Mouse (Mus musculus) left cerebral cortex, postnatal 4 days (tissue): ENCODE results near the gene Gm20521. TPM values are rescaled to one million over a fixed set of nuclear protein-coding genes. Genes with fewer than 3 reads are reported as not detected.
A peak's percentile ranks its signal among the peaks of the same experiment; 100 is the strongest.

ENCODE experiments used
- DNase-seq: peaks from one replicate; pipeline ENCODE4 v3.0.0-alpha.2; 2022
- intact Hi-C: fragments of 180-260 bp; cut with DNase I; formaldehyde crosslinking; loops from one replicate; pipeline ENCODE4 v1.15.1; 2025
- total RNA-seq, 2 experiments: library from RNA; stranded (reverse); gene quantifications; 2 replicates each; pipeline ENCODE4 v1.2.3; 2021

Gm20521 gene
- total RNA-seq, 2 experiments from 2014 or later, result not detected

DNA sequence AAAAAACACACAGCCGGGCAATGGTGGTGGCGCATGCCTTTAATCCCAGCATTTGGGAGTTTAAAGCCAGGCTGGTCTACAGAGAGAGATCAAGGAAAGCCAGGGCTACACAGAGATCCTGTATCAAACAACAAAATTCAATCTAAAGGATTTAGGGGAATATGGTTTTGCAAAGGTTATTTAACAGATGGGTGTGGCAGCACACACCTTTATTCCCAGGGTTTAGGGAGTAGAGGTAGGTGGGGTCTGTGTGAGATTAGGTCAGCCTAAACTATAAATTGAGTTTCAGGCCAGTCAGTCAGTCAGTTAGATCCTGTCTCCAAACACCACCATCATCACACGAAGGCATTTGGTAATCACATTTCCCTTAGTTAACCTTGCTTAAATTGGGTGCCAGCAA, 9.0 kb downstream of the Gm20521 start, which contains the start of gene Pabpn1:
Gene Pabpn1, plus strand, starts transcription at position 301 of the 400 bp plus-strand sequence.
- intact Hi-C loops, result no loop called here
- no peak for DNase-seq

DNA sequence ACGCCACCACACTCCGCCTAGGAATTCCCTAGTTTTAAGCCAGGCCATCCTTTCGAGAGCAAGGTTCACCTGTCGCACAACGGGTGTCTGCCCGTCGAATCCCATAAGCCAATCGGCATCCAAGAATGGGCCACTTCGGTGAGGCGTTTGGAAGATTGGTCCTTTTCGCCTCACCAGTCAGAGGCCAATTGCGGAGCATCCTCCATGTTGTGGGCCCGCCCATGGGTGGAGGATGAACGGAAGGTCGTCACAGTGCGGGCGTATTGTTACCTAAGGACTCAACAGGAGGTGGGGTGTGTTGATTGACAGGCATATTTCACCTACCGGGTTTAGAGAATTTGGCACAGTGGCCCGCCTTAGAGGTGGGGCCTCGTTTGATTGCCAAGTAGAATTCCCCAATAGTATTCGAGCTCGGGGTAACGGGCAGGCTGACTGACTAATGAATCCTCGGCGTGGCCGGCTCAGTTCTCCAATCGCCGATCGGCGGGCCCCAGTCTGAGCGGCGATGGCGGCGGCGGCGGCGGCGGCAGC, 10.5 kb downstream of the Gm20521 start:
- peak; percentile 97 for DNase-seq
- intact Hi-C loops, result no loop called here

DNA sequence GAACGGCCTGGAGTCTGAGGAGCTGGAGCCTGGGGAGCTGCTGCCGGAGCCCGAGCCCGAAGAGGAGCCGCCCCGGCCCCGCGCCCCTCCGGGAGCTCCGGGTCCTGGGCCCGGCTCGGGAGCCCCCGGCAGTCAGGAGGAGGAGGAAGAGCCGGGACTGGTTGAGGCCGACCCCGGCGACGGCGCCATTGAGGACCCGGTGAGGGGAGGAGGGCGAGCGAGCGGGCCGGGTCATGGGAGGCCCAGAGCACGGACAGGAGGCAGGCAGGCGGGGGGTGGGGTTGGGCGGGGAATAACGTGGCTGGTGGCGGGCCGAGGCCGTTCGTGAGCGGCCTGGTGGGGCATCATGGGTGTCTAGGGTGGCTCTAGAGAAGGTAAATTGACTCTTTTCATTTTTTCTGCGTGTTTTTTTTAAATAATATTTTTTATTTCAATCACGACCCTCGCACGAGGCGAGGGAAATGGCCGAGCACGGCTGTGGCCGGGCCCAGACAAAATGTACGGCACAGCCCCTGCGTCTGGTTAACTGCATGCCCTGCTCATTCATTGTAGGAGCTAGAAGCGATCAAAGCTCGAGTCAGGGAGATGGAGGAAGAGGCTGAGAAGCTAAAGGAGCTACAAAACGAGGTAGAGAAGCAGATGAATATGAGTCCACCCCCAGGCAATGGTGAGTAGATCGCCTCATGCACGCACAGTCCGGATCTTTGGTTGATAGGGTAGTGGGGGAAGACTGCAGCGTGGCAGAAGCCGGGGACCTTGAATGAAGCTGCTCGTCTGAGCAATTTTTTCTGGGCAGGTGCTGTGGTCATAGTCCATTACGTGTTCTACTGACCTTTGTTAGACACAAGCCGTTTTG, 11.3 kb downstream of the Gm20521 start:
- intact Hi-C loops, result no loop called here
- peak; percentile 69 for DNase-seq

DNA sequence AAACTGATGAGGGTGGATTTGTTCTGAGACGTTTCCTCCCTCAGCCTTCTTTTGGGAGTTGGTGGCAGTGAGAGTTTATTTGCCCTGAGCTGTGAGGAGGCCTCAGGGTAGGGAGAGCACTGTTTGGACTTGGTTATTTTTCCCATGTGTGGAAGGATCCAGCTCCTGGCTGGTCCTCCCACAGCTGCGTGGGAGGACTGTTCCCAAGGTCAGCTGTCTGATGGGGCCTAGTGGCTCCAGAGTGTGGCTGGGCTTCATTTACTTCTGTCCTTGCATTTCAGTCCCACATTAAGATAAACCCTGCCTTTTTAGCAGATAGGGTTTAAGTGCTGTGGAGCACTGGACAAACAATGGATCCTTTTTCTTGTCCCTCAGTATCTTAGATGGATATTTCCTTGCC, 14.2 kb downstream of the Gm20521 start:
- intact Hi-C loops, result no loop called here
- DNase-seq, result no peak

DNA sequence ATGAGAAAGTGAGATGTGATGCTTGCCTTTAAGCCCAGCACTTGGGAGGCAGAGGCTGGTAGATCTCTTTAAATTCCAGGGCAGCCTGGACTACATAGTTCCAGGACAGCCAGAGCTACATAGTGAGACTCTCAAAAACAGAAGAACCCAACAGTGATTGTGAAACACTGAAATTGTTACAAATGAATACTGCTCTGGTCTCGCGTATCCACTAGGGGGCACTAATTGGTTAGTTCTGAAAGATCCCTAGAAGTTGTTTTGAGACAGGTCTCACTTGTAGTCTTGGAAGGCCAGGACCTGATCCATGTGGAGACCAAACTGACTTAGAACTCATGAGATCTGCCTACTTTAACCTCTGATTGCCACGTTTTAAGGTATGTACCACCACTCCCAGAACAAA, 17.1 kb downstream of the Gm20521 start:
- intact Hi-C loops, result no loop called here
- peak; percentile 71 for DNase-seq

DNA sequence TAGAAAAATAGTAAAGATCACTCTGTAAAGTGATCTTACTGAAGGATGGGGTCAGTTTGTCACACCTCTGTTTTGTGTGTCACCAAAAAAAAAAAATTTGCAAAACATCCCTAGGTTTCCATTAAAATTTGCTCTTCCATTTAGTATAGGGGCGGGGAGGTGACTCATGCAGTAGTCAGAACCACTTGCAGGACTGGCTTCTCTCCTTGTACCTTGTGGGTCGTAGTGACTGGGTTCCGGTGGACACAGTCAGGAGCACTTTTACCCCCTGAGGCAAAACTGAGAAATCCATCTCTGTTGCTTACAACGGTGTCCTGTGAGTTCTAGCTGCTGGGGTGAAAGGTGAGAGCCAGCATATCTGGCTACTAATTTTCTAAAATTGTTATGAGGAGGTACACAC, 20.4 kb downstream of the Gm20521 start:
- no peak for DNase-seq
- intact Hi-C loops, result no loop called here

DNA sequence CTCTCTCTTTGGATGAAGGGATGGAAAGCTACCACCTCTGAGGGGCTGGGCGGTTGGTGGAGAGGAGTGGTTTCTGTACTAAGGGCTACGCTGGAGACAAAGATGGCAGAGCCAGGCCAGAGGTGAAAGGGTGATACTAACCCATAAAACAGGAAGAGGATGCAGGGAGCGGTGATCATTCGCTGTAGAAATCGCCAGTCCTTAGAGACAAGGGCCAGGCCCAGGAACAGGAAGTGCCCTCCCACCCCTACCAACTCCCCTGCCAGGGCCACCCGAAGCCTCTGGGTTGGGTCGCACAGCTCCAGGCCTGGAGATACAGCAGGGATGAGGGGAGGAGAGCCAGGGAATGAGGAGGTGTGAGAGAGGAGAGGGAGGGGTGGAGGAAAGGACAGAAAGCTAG, 25.4 kb downstream of the Gm20521 start:
- no peak for DNase-seq
- intact Hi-C loops, result loop anchor here (5.0 kb wide), 1 partner anchor 189 kb away; no protein-coding TSS in a partner anchor

DNA sequence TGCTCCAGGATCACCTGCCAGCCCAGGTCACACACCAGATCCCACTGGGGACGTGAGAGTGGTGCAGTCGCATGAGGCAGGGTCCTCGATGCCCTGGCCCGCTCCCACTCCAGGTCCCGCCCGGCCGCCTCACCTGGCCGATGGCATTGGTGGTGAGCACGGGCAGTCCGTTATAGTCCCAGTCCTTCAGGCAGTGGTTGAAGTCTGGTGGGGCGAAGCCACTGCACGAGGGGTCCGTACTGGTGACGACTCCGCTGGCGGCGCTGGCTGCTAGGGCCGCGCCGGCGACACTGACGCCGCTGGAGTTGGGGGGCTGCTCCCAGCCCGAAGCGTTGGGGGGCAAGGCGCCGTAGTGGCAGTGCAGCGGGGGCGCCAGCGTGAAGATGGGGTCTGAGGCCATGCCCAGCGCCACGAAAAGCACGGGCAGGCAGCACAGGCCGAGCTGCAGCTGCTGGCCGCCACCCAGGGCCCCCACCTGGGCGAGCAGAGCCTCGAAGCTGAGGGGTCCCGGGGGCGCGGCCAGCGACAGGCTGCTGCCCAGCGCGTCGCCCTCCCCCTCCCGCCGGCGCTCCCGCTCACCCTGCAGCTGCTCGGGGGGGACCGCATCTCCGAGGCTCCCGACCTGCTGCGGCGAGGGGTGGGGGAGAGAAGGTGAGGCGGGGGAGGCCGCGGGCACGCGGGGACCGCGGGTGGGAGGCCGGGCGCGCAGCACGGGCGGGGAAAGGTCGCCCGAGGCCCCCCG, 29.0 kb downstream of the Gm20521 start:
- intact Hi-C loops, result no loop called here

DNA sequence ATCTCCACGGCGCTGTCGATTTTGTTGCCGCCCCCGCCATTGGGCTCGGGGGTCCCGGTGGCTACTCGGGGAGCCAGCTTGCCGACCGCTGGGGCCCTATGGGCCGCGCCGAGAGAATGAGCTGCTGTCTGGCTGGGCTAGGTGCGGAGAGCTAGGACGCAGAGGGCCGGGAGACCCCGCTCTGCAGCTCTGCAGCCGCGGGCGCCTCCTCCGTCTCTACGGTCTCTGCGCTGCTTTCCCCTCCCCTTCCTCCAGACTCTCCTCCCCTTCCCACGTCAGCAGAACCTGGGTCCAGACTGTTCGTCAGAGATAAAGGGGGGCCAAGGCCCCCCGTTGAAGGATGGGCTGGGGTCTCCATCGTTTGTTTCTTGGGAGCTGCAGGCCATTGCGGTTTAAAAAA, 29.6 kb downstream of the Gm20521 start, which contains the start of gene Slc22a17:
Gene Slc22a17, minus strand, starts transcription at position 247 of the 400 bp plus-strand sequence.
- peak; percentile 86 for DNase-seq
- intact Hi-C loops, result no loop called here

More for the DNA sequence above, 29.0 kb downstream of the Gm20521 start:
- DNase-seq, result peak; percentile 68

DNA sequence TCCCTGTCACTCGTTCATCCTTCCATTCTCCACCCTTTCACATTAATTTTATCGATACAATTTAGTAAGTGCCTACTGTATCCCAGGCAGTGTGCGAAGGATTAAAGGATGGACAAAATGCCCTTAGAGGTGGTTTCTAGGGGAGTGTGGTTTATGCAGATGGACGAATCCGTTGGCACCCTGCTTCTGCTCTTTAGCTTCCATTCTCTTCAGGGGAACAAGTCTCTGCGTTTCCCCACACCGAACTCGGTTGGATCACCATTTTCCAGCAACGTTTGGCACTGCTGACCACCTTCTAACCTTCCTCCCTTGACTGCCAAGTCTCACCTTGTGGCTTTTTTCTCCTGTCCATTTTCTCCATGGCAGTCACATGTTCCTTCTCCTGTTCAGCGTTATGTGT, 30.1 kb downstream of the Gm20521 start:
- no peak for DNase-seq
- intact Hi-C loops, result no loop called here

DNA sequence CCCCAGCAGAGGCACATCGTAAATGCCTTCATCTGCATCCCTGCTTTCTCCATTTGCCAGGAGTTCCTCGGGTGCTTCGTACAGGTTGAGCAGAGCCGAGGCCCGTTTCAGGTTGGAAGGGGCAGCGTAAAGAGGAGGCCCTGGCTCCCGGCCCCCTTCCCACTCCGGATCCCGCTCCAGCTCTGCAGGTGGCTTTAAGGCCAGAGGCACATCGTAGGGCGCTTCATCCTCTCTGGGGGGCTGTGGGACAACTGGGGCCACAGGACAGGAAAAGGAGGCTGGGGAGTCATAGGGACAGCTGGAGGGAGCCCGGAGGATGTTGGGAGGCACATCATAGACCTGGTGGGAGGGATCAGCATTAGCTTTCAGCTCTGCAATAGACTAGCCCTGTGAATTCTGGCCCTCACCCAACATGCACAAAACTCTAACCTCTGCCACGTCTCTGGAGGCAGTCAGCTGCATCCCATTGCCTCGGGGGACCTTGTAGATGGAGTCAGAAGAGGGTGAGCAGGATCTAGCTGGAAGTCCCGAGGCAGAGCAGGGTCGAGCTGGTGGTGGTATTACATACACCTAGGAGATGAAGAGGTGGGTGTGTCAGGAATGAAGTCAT, 36.9 kb downstream of the Gm20521 start:
- no peak for DNase-seq
- intact Hi-C loops, result no loop called here

DNA sequence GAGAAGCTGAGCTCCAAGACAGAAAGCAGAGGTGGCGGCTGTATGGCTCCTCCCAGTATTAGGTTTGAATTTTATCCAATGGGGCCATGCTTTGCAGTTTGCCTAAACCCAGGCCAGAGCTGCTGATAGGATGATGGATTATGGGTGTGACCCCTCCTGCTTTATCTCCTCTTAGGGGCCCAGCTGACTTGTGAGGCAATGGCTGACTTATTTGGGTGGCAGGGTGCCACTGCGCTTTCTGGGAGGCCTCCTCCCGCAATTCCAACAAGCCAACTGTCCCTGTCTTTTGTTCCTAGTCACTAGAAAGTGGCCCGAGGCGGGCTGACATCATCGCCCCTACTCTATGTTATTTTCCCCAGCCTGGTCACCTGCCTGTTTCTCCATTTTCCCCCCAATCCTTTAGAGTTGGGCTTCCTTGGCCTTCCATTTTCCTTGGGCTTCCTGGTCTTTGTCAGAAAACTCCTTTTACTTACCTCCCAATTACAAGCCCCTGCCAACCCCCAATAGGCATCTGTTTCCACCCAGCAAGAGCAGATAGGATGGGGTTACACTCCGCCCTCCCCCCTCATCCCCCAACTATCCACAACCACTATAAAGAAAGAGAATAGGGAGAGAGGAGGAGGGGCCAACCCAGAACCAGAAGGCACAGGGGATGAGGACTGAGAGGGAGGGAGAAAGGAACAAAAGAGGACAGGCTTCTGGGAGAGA, 41.6 kb downstream of the Gm20521 start:
- intact Hi-C loops, result no loop called here
- DNase-seq, result peak; percentile 75

DNA sequence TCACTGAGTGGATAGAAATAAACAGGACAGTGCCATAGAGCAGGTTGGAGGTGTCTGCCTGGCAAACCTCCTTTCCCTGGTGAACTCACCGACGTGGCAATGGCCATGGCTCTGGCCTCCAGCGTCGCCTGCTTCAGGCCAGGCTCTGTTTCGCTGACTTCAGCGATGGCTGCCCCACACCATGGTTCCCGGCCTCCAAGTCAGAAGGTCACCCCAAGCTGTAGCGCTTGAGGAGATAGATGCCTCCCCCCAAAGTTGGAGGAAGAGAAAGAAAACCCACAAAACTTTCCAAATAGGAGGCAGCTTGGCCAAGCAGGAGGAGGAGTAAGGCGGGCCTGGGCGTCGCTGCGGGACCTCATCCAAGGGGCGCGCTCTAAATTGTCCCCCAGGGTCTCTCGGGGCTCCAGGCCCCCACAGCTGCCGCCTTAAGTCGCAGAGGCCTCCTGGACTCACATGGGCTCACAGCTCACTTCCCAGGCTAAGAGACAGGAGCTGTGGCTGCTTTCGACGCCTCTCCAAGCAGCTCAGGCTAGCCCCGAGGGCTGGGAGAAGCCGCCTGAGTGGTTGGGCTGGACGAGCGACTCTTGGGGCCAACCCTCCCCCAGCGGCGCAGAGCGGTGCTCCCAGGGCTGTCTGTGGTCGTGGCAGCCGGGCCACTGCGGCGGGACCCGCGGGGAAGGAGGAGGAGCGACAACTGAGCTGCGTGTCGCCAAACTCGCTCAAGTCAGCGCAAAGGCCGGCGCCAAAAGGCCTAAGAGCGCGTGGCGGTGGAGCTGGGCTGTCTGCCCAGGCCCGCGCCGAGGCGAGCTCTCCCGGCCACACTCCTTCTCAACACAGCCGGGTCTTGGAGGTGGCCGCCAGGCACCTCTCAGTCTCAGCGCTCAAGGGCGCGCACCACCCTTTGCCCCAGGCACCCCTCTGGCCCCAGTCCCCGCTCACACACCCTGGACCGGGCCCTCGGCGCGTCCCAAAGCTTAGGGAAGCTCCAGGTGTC, 42.4 kb downstream of the Gm20521 start, which contains the start of gene Efs:
Gene Efs, minus strand, starts transcription at position 778 of the 994 bp plus-strand sequence.
- intact Hi-C loops, result no loop called here
- DNase-seq, result peak; percentile 82

DNA sequence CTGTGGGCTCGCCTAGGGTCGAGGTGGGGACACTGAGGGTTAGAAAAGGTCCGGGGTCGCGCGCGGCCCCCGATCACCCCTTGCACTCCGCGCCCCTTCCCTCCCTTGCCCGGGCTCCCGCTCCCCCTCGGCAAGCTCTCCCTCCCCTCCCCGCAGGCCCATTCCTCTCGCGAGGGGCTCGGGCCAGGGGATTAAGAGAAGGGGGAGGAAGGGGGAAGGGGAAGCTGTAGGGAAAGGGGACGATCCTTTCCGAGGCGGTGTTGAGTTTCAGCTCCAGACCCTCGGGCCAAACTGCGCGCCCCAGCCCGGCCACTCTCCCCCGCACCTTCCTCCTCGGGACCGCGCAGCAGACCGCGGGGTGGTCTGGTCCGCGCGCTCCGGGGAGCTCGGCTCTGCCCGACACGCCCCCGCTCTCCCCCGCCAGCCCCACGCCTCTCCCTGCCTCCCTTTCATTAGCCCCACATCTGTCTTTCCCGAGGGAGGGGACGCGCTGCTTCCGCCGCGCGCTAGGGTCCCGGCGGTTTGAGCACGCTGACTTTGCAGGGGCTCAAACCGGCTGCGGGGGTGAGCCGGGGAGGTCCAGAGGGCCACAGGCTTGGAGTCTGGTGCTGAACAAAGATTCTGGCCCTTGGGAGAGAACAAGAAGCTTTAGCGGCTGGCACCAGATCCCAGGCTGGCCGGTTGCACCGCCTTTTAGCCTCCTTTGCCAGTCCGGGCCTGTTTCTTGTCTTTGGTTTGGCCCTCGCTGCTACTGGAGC, 43.3 kb downstream of the Gm20521 start:
- DNase-seq, result peak; percentile 77
- intact Hi-C loops, result no loop called here

DNA sequence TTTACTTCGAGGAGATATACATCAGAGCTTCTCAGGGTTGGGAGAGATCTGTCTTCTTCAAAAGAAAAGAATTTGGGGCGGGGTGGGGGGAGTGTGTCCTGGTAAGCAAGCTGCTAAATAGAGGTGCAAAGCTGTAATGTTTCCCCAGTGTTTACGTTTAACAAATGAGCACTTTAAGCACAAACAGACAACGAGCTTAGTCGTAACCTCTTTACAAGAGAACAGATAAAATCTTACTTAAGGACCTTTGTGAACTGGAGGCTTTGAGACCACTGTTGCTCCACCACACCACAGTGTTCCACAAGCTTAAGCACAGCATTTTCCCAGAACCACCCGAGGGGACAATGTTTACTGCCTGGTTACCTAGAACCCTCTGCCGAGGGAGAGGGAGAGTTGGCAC, 44.1 kb downstream of the Gm20521 start:
- no peak for DNase-seq

DNA sequence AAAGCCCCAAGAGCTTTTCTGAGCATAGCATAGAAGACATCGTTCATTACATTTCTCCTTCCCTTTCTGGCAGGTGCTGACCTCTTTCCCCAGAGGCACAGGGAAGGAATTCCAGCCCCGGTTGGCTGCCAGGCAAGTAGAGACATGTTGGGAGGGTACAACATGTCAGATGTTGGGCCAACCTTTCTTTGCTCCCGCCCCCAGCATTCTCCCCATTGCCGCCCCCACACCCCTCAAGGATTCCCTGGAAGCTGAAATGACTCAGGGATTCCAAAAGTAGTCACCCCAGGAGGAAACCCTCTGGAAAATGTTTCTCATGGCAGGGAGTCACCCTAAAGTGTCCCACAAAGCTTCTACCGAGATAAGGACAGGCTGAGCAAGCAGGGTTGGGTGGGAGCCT, 46.6 kb downstream of the Gm20521 start:
- no peak for DNase-seq
- intact Hi-C loops, result no loop called here

More for the DNA sequence above, 44.1 kb downstream of the Gm20521 start:
- intact Hi-C loops, result no loop called here

DNA sequence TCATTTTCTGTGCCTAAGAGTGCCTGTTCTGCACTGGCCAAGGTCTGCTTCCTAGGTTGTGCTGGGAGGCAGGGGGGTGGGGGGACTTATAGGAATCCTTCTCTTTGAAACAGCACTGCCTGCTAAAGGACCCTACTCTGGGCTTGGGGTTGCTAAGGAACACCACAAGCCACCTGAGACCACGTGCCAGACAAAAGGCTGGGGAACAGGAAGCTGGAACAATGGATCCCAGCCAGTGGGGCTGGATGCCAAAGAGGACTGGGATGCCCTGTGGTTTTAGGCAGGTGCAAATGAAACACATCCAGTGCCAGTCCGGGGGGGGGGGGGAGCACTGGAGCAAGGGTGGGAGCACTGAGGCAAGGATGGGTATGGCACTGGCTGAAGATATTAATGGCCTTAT, 47.2 kb downstream of the Gm20521 start:
- DNase-seq, result peak; percentile 38
- intact Hi-C loops, result no loop called here

DNA sequence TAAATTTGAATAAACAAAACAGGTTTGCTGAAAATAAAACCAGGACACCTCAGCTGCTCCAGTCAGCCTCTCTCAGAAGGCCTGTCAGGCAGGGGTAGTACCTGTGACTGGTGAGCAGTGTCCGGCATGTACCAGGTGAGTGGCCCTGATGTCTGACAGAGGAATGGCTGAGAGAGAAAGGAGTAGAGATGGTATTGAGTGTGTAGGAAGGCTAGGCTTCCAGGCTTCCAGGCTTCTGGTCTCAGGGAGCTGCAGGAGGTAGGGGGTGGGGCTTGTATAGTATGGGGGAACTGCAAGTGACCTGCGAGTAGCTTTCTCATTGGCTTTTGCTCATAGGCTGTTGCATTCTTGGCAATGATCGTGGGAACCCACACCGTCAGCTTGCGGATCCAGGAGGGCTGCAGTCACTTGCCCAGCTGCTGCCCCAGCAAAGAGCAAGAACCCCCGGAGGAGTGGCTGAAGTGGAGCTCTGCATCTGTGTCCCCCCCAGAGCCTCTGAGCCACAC, 49.5 kb downstream of the Gm20521 start, which contains the start of gene Il25:
Gene Il25, plus strand, starts transcription at position 51 of the 506 bp plus-strand sequence.
- intact Hi-C loops, result no loop called here
- peak; percentile 33 for DNase-seq
